Mouse (Mus musculus) right cerebral cortex, postnatal 10 days (tissue): Measurements from ENCODE around the gene Olfr733.

Experiments
- DNase-seq, 2 experiments: peaks; one replicate each; pipeline ENCODE4 v3.0.0; 2021; ENCODE audit warnings: low spot score in 2 of 2

Olfr733 gene

DNA sequence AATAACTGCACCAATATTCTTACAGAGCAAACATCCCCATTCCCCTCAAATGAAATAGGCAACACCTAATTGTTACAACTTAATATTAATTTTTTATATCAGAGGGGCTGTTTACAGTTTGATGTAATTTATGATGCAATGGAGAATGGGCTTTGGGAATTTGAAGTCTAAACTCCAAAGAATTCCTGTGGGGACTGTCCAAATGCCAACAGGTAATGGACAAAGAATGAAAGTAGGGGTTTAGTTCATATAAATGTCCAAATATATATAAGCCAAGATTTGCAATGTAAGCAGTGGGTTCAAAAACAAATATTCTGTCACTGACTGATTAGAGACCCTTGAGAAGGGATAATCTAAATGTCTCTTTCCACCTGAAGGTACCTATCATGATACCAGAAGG, at the start of gene Olfr733:
Gene Olfr733, minus strand, starts transcription at position 101 of the 400 bp plus-strand sequence.
- DNase-seq = no peak

DNA sequence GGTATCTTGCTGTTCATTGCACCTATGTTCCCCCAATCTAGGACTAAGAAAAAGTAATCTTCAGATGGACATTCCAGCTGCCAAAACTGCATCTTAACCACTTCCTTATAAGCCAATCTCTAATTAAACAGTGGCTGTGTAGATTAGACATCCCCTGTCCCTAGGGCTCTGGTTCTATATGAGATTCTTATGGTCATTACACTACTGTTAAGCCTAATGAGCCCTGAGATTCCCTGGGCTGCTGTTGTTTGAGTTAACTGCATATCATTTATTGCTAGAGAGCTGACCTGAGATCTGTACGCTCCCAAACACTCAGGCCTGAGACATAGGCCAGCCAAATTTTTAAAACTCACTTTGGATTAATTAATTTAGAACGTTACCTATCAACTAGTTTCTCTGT, 47.5 kb upstream of the Olfr733 start, which contains the start of gene Olfr735:
Gene Olfr735, minus strand, starts transcription at position 77 of the 400 bp plus-strand sequence.
- DNase-seq = no peak

DNA sequence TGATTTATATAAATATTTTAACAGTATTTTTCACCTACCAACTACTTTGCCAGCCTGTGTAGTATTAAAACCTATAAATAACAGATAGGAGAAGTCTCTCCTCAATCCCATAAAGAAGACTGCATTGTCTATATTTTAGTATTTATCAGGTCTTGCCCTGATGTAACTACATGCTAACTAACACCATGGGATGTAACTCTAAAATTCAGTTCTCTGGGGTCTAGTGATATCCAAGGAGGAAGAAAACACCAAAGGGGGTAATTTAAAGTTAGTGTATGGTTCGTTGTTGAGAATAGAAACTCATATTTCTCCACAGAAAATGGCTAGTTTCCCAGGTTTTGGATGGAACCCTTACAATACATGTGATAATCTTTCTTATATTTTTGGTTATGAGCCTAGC, 25.3 kb upstream of the Olfr733 start, which contains the start of gene Olfr734:
Gene Olfr734, minus strand, starts transcription at position 101 of the 400 bp plus-strand sequence.
- no peak for DNase-seq

DNA sequence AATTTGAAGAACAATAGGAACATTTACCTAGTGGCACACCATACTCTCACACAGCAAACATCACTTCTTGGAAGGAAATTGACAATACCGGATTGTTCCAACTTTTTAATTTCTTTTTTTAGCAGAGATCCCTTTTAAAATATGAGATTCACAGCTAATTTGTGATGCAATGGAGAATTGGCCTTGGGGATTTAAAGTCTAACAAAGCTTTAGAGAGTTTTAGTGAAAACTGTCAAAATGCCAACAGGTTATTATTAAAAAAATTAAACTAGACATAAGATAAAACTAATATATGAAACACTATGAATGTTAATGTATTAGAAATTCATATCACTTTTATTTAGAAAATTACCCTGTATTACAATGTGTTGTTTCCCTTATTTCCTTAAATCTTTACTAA, 17.2 kb downstream of the Olfr733 start, which contains the start of gene Olfr732:
Gene Olfr732, minus strand, starts transcription at position 101 of the 400 bp plus-strand sequence.
- DNase-seq = no peak
